Mouse (Mus musculus) lung, postnatal 0 days (tissue): Measurements from ENCODE around the gene Sfi1. TPM values are rescaled to one million over a fixed set of nuclear protein-coding genes. Genes with fewer than 3 reads are reported as not detected.
"Not testable (repeated sequence)": the region's sequence is repeated elsewhere in the genome, so short reads cannot be mapped to it uniquely, and the experiment has no call there.

ENCODE experiments used
- ATAC-seq: fragments of 200-750 bp; cut with Nextera tagmentation; 2 replicates; pipeline ENCODE4 v1.8.0; 2017; ENCODE audit warnings: moderate library complexity
- DNase-seq: peaks from one replicate; pipeline ENCODE4 v3.0.0-alpha.2; 2016; ENCODE audit warnings: low spot score
- H3K27ac ChIP-seq: fragments of 300-500 bp; sonication (generic); 2 replicates; pipeline ENCODE4 v1.5.1; 2014; ENCODE audit warnings: antibody characterized with exemption, mild to moderate bottlenecking, low read length, mixed read lengths
- H3K27me3 ChIP-seq: fragments of 300-500 bp; sonication (generic); replicated peaks from 2 replicates; pipeline ENCODE4 v1.6.1; 2014; ENCODE audit warnings: low read length, mixed read lengths; ENCODE audit not compliant: insufficient read depth
- H3K36me3 ChIP-seq: fragments of 300-500 bp; sonication (generic); 2 replicates; pipeline ENCODE4 v1.6.1; 2014; ENCODE audit warnings: low read length, mixed read lengths; ENCODE audit not compliant: insufficient read depth
- H3K4me1 ChIP-seq: fragments of 300-500 bp; sonication (generic); 2 replicates; pipeline ENCODE4 v1.6.1; 2014; ENCODE audit warnings: antibody characterized with exemption, low read depth, low read length, mixed read lengths; ENCODE audit not compliant: insufficient read depth
- H3K4me2 ChIP-seq: fragments of 300-500 bp; sonication (generic); replicated peaks from 2 replicates; pipeline ENCODE4 v1.6.1; 2014; ENCODE audit warnings: low read depth, mild to moderate bottlenecking, low read length, moderate library complexity, mixed read lengths
- H3K4me3 ChIP-seq: fragments of 300-500 bp; sonication (generic); 2 replicates; pipeline ENCODE4 v1.5.1; 2014; ENCODE audit warnings: low read depth, low read length
- H3K9ac ChIP-seq: fragments of 300-500 bp; sonication (generic); replicated peaks from 2 replicates; pipeline ENCODE4 v1.6.1; 2014; ENCODE audit warnings: low read depth, mild to moderate bottlenecking
- H3K9me3 ChIP-seq: fragments of 300-500 bp; sonication (generic); 2 replicates; pipeline ENCODE4 v1.6.1; 2016; ENCODE audit warnings: low read length, mixed read lengths
- CTCF ChIP-seq: IDR thresholded peaks from 2 replicates; pipeline ENCODE4 v1.5.1; 2016; ENCODE audit warnings: antibody characterized with exemption, mild to moderate bottlenecking
- EP300 ChIP-seq: IDR thresholded peaks from 2 replicates; pipeline ENCODE4 v1.6.1; 2016; ENCODE audit warnings: antibody characterized with exemption, mild to moderate bottlenecking, control low read depth
- whole genome bisulfite sequencing: fragments of 180-500 bp; shearing (Covaris S2); extraction: QIAGEN DNeasy Blood & Tissue Kit; methylation state at CpG from one replicate; pipeline ENCODE4 v1.1.7; 2014; 5-methylcytosine and 5-hydroxymethylcytosine counted together
- polyA plus RNA-seq: library from polyadenylated mRNA; unstranded; fragments of >200 nt; fragmentation: Nextera tagmentation; extraction: Ambion mirVana; gene quantifications from 2 replicates; pipeline ENCODE4 v1.2.1, GENCODE M21; 2015

Gene Sfi1
- polyA plus RNA-seq, 1 experiment from 2014 or later, result 7.9 TPM

- Histone ChIP-seq H3K27ac (no peak overlapping the region), H3K9me3 (no peaks in the 10 kb centered on the region), H3K4me1 (no peaks in the 10 kb centered on the region), H3K36me3 (no peaks in the 10 kb centered on the region), H3K4me2 (peak overlapping the region; percentile 11), H3K9ac (no peak overlapping the region), H3K4me3 (peak overlapping the region; percentile 37), H3K27me3 (no peaks in the 10 kb centered on the region)
- ATAC-seq (no peak), DNase-seq (peak; percentile 58)
- 5% methylated on average over 16 of the region's 16 CpGs for WGBS
- TF ChIP-seq CTCF (no peak), EP300 (no peak)
Observed at GRCm38 (mm10) chr11:3201326-3202230, 8.3 kb upstream of the Sfi1 start.

DNA sequence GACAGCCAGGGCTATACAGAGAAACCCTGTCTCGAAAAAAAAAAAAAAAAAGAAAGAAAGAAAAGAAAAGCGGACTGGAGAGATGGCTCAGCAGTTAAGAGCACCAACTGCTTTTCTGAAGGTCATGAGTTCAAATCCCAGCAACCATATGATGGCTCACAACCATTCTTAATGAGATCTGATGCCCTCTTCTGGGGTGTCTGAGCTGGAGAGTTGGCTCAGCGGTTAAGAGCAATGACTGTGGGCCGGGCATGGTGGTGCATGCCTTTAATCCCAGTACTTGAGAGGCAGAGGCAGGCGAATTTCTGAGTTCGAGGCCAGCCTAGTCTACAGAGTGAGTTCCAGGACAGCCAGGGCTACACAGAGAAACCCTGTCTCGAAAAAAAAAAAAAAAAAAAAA lies 7.4 kb upstream of the Sfi1 start:
- 97% methylated on average over 5 of the region's 7 CpGs for whole genome bisulfite sequencing

DNA sequence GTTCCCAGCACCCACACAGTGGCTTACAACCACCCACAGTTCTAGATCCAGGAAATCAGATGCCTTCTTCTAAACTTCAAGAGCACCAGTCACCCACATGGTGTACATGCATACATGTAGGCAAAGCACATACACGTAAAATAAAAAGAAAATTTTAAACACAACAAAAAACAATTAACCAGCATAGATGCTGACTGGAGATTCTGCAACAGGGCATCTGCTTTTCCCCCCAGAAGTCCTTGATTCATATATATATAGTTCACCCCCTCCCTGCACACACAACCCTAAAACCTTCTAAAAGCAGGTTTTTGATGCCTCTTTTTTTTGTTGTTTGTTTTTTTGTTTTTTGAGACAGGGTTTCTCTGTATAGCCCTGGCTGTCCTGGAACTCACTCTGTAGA lies 10.6 kb downstream of the Sfi1 start:
- H3K27me3 ChIP-seq, DNase-seq, H3K4me3 ChIP-seq, H3K4me1 ChIP-seq, H3K27ac ChIP-seq, H3K36me3 ChIP-seq, H3K9ac ChIP-seq, ATAC-seq, H3K4me2 ChIP-seq, H3K9me3 ChIP-seq: not testable (repeated sequence)
- 93% methylated on average over 1 of the region's 1 CpGs for WGBS

More for the DNA sequence above, 7.4 kb upstream of the Sfi1 start:
- not testable (repeated sequence) for H3K4me2 ChIP-seq, H3K9me3 ChIP-seq, ATAC-seq, H3K4me1 ChIP-seq, H3K4me3 ChIP-seq, H3K9ac ChIP-seq, H3K27ac ChIP-seq, DNase-seq, H3K27me3 ChIP-seq, H3K36me3 ChIP-seq

DNA sequence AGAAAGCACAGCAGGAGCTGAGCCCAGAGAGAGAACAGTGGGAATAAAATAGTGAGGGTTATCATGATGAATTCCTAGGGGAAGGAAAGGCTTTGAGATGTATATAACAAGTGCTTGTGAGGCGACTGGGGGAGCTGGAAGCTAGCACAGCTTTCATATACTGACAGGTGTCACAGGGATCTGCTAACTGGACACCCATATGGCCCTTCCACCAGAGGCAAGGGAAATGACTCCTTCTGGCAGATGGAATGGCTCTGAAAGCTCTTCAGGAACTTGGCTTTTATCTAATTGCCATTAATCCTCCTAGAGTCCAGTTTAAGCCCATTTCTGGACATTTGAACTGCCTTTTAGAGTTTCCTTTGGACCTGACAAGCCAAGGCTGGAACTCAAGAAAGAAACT lies 11.3 kb downstream of the Sfi1 start:
- not testable (repeated sequence) for H3K36me3 ChIP-seq, H3K27me3 ChIP-seq, H3K9me3 ChIP-seq, ATAC-seq, H3K4me3 ChIP-seq, H3K4me2 ChIP-seq, H3K9ac ChIP-seq, H3K27ac ChIP-seq, DNase-seq, H3K4me1 ChIP-seq
- WGBS, result 40% methylated on average over 1 of the region's 1 CpGs

GRCm38 (mm10) chr11:3181250-3181649 lies 12.0 kb downstream of the Sfi1 start:
- not testable (repeated sequence) for ATAC-seq, H3K9me3 ChIP-seq, H3K9ac ChIP-seq, H3K4me3 ChIP-seq, H3K36me3 ChIP-seq, H3K4me1 ChIP-seq, H3K27me3 ChIP-seq, H3K27ac ChIP-seq, H3K4me2 ChIP-seq
- DNase-seq, result peak; percentile 29
- WGBS, result 46% methylated on average over 4 of the region's 4 CpGs

GRCm38 (mm10) chr11:3180510-3181160 lies 12.6 kb downstream of the Sfi1 start:
- peak; percentile 5 for DNase-seq
- H3K4me1 ChIP-seq, H3K9ac ChIP-seq, H3K36me3 ChIP-seq, H3K9me3 ChIP-seq, H3K4me3 ChIP-seq, H3K4me2 ChIP-seq, ATAC-seq, H3K27ac ChIP-seq, H3K27me3 ChIP-seq: not testable (repeated sequence)
- 67% methylated on average over 6 of the region's 6 CpGs for WGBS

GRCm38 (mm10) chr11:3179726-3180092 lies 13.6 kb downstream of the Sfi1 start:
- H3K36me3 ChIP-seq, H3K27ac ChIP-seq, H3K4me2 ChIP-seq, H3K9me3 ChIP-seq, ATAC-seq, H3K4me1 ChIP-seq, H3K4me3 ChIP-seq, H3K9ac ChIP-seq, H3K27me3 ChIP-seq: not testable (repeated sequence)
- peak; percentile 5 for DNase-seq
- 87% methylated on average over 7 of the region's 7 CpGs for WGBS

GRCm38 (mm10) chr11:3178968-3179725 lies 14.1 kb downstream of the Sfi1 start:
- H3K27ac ChIP-seq, H3K4me3 ChIP-seq, H3K27me3 ChIP-seq, ATAC-seq, H3K36me3 ChIP-seq, H3K9me3 ChIP-seq, H3K4me2 ChIP-seq, H3K9ac ChIP-seq, H3K4me1 ChIP-seq: not testable (repeated sequence)
- 84% methylated on average over 6 of the region's 6 CpGs for WGBS
- peak; percentile 9 for DNase-seq
